Mouse (Mus musculus) heart, postnatal 0 days (tissue): ENCODE results near the gene Slco1a5.

ENCODE experiments used
- CTCF ChIP-seq: IDR thresholded peaks from 2 replicates; pipeline ENCODE4 v1.5.1; 2016; ENCODE audit warnings: antibody characterized with exemption, control low read depth, low read depth
- EP300 ChIP-seq: IDR thresholded peaks from 2 replicates; pipeline ENCODE4 v1.6.1; 2016; ENCODE audit warnings: antibody characterized with exemption, low read depth

DNA sequence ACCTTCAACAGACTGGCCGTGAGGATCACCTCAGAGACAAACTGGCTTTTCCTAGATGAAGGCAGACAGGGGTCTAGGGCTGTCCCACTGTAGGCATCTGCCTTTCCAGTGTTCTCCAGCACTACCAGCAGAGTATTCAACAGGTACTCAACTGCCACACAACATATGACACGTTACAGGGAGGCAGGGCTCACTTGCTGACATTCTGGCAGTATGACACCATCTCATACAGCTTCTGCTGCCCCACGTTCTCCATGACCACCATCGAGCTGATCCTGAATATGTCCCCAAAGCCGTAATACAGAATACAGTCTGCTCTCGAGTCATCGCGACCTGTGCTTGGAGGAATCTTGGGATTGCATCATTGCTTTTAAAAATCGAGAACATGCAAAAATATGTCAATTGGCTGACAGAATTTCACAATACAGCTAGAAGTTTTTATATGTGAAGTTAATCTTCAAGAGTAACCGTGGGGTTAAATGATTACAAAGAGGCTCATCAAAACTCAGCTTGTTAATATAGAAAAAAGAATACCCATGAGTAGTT, 43.8 kb upstream of the Slco1a5 start:
- TF ChIP-seq CTCF (no peak), EP300 (no peak)
